Mouse (Mus musculus): ENCODE data around the gene Rdh8.

- TF ChIP-seq CTCF (IDR thresholded peaks at IDR 0.05; ENCODE audit: low read depth, low read length), result no peak
- TF ChIP-seq TAL1 (conservative IDR thresholded peaks at IDR 0.05; ENCODE audit: low read depth, low read length), result no peak
Observed at GRCm38 (mm10) chr9:20872991-20873390, 54.7 kb downstream of the Rdh8 start.
